Mouse (Mus musculus) spleen, adult 12 weeks (tissue): ENCODE measurements around the gene Olfr1320.
"Not testable (repeated sequence)": the region's sequence is repeated elsewhere in the genome, so short reads cannot be mapped to it uniquely, and the experiment has no call there.

Experiments
- DNase-seq: peaks from one replicate; pipeline ENCODE4 v3.0.0; 2022; ENCODE audit warnings: low spot score

The Olfr1320 gene

DNA sequence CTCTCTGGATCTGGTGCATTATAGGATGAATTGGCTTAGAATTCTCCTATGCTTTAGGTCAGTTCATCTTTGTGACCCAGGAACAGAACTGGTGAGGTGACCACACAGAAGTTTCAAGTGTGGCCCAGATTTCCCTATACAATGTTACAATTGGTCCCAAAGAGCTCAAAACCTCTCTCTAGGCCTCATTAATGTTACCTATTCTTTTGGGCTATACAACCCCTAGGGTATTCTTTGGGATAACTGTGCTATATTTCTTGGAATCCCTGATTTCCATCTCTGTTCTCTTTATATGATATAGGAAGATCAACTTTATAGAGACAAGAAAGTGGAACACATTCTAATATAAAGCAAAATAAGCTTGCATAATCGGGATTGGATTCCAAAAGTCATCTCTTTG lies at the start of gene Olfr1320:
Olfr1320 (plus strand) TSS at position 301 of the 400 bp plus-strand sequence.
- no peak for DNase-seq

DNA sequence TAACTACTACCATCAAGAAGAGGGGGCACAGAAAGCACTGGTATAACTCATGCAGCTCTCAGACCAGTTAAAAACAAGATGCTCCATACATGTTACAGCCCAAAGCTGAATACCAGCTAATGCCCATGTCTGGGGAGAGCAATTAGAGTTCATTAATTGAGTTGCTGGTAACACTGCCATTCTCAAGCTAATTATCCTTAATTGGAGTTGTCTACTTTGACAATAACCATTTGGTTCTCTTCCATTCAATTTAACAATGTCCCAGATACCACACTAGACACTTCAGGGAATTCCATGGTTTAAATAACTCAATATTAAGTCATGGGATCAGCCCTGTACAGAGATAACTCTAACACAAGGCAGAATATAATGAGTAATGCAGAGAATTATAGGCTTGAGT lies 44.6 kb upstream of the Olfr1320 start:
- DNase-seq = no peak

DNA sequence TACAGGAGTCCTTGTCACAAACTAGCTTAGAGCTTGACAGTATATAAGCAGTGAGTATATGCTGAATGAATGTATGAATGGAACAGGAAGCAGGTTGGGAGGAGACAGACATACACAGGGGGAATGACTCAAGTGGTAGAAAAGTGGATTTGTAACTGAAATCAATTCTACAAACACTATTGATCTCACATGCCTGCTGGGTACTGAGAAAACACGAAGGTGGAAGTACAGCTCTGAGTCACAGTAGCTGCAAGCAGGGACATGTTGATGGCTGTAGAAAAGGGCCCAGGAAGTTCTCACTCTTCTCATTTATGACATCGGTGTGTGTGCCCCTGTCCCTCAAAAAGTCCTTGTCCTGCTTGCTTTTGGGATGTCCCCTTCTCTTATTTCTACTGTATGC lies 40.9 kb upstream of the Olfr1320 start:
- DNase-seq = no peak

DNA sequence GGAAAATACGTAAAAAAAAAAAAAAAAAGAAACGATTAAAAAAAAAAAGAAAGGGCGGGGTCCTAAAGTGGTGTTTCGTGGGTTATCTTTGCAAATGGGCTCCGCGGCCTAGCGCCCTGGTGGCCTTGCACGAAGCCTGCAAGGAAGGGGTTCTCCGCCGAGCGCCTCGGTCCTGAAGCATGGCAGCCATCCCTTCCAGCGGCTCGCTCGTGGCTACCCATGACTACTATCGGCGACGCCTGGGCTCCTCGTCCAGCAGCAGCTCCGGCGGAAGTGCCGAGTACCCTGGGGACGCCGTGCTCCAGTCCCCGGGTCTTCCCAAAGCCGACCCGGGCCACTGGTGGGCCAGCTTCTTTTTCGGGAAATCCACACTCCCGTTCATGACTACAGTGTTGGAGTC lies 11.4 kb upstream of the Olfr1320 start:
- DNase-seq = not testable (repeated sequence)
